Mouse (Mus musculus) gastrocnemius, postnatal 4 days (tissue): ENCODE measurements around the gene Tbc1d16. TPM values are rescaled to one million over a fixed set of nuclear protein-coding genes. Genes with fewer than 3 reads are reported as not detected.

Experiments used
- DNase-seq, 2 experiments: peaks; one replicate each; pipeline ENCODE4 v3.0.0; 2021 to 2022; ENCODE audit warnings: low spot score in 2 of 2, mixed read lengths in 2 of 2
- total RNA-seq, 2 experiments: library from RNA; stranded (reverse); gene quantifications; 2 replicates each; pipeline ENCODE4 v1.2.3; 2021

Tbc1d16 gene
- total RNA-seq, 2 experiments from 2014 or later: 23.3 to 23.6 TPM

- DNase-seq: peak; percentile 63 to 85
Observed at GRCm38 (mm10) chr11:119210321-119211100, 17.8 kb downstream of the Tbc1d16 start.

- DNase-seq: peak in 1 of 2 experiments; percentile 82
Observed at GRCm38 (mm10) chr11:119209371-119210025, 18.8 kb downstream of the Tbc1d16 start.

- DNase-seq: no peak
Observed at GRCm38 (mm10) chr11:119208870-119209370, 19.4 kb downstream of the Tbc1d16 start.

GRCm38 (mm10) chr11:119207986-119208385, 20.3 kb downstream of the Tbc1d16 start:
- no peak for DNase-seq

- peak in 1 of 2 experiments; percentile 70 for DNase-seq
Observed at GRCm38 (mm10) chr11:119206562-119206961, 21.7 kb downstream of the Tbc1d16 start.

- no peak for DNase-seq
Observed at GRCm38 (mm10) chr11:119205738-119206137, 22.6 kb downstream of the Tbc1d16 start.

- no peak for DNase-seq
Observed at GRCm38 (mm10) chr11:119203423-119203822, 24.9 kb downstream of the Tbc1d16 start.

- DNase-seq: no peak
Observed at GRCm38 (mm10) chr11:119199233-119199601, 29.1 kb downstream of the Tbc1d16 start.

GRCm38 (mm10) chr11:119198564-119199232, 29.6 kb downstream of the Tbc1d16 start:
- peak in 1 of 2 experiments; percentile 40 for DNase-seq

GRCm38 (mm10) chr11:119197618-119198563, 30.4 kb downstream of the Tbc1d16 start:
- DNase-seq: no peak

- DNase-seq: no peak
Observed at GRCm38 (mm10) chr11:119192605-119193004, 35.7 kb downstream of the Tbc1d16 start.

- DNase-seq: no peak
Observed at GRCm38 (mm10) chr11:119192176-119192575, 36.1 kb downstream of the Tbc1d16 start.

GRCm38 (mm10) chr11:119191606-119192081, 36.7 kb downstream of the Tbc1d16 start:
- DNase-seq: no peak

GRCm38 (mm10) chr11:119190498-119190897, 37.8 kb downstream of the Tbc1d16 start:
- peak in 1 of 2 experiments; percentile 74 for DNase-seq

- DNase-seq: no peak
Observed at GRCm38 (mm10) chr11:119189319-119189718, 39.0 kb downstream of the Tbc1d16 start.

- DNase-seq: no peak
Observed at GRCm38 (mm10) chr11:119188389-119188788, 39.9 kb downstream of the Tbc1d16 start.

- no peak for DNase-seq
Observed at GRCm38 (mm10) chr11:119187800-119188197, 40.5 kb downstream of the Tbc1d16 start.

GRCm38 (mm10) chr11:119186989-119187799, 41.1 kb downstream of the Tbc1d16 start:
- DNase-seq: peak in 1 of 2 experiments; percentile 60

GRCm38 (mm10) chr11:119186381-119186780, 41.9 kb downstream of the Tbc1d16 start:
- DNase-seq: no peak
